Mouse (Mus musculus) cortical plate, adult 2 months (tissue): Measurements from ENCODE around the gene Phykpl.

Source experiments
- CTCF ChIP-seq: fragments of 200-500 bp; IDR thresholded peaks from 2 replicates; pipeline ENCODE4 v1.5.1; 2011; ENCODE audit warnings: mild to moderate bottlenecking, control low read depth, low read length; ENCODE audit not compliant: insufficient read depth; ENCODE audit errors: extremely low read depth
- POLR2A ChIP-seq: fragments of 200-500 bp; IDR thresholded peaks from 2 replicates; pipeline ENCODE4 v1.6.1; 2011; ENCODE audit warnings: mild to moderate bottlenecking, low read length, control low read depth; ENCODE audit not compliant: insufficient read depth; ENCODE audit errors: extremely low read depth

DNA sequence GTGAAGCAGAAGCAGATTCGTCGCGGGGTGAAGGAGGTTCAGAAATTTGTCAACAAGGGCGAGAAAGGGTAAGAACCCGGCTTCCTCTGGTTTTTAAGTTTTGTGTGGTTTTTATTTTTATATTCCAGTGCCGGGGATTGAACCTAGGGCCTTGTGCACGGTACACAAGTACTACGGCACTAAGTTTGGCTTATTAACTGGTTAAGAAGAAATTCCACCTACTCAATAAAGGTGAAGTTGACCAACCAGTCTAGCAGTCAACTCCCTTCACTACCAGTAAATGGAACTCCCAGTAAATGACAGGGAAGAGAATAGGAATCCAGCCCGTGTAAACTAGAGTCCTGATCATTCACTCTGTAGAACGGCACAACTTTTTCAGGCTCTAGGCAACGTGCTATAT is 35.5 kb downstream of the Phykpl start:
- TF ChIP-seq CTCF (no peak), POLR2A (no peak)
